Mouse (Mus musculus) forebrain, embryonic 12.5 days (tissue): Measurements from ENCODE around the gene Hdac9. TPM values are rescaled to one million over a fixed set of nuclear protein-coding genes. Genes with fewer than 3 reads are reported as not detected.

Source experiments
- ATAC-seq: fragments of 200-750 bp; cut with Nextera tagmentation; 2 replicates; pipeline ENCODE4 v1.8.0; 2017; ENCODE audit warnings: moderate TSS enrichment; ENCODE audit not compliant: low FRiP score
- H3K27ac ChIP-seq: fragments of 300-500 bp; sonication (generic); 2 replicates; pipeline ENCODE4 v1.5.1; 2016; ENCODE audit warnings: mild to moderate bottlenecking
- H3K27me3 ChIP-seq: fragments of 300-500 bp; sonication (generic); 2 replicates; pipeline ENCODE4 v1.6.1; 2016; ENCODE audit warnings: mild to moderate bottlenecking
- H3K36me3 ChIP-seq: fragments of 300-500 bp; sonication (generic); replicated peaks from 2 replicates; pipeline ENCODE4 v1.6.1; 2016; ENCODE audit warnings: mild to moderate bottlenecking
- H3K4me1 ChIP-seq: fragments of 300-500 bp; sonication (generic); 2 replicates; pipeline ENCODE4 v1.6.1; 2016
- H3K4me2 ChIP-seq: fragments of 300-500 bp; sonication (generic); 2 replicates; pipeline ENCODE4 v1.6.1; 2016; ENCODE audit warnings: mild to moderate bottlenecking, moderate library complexity
- H3K4me3 ChIP-seq: fragments of 300-500 bp; sonication (generic); replicated peaks from 2 replicates; pipeline ENCODE4 v1.5.1; 2016; ENCODE audit warnings: mild to moderate bottlenecking
- H3K9ac ChIP-seq: fragments of 300-500 bp; sonication (generic); 2 replicates; pipeline ENCODE4 v1.6.1; 2016; ENCODE audit warnings: mild to moderate bottlenecking
- H3K9me3 ChIP-seq: fragments of 300-500 bp; sonication (generic); 2 replicates; pipeline ENCODE4 v1.6.1; 2016
- WGBS: fragments of 180-500 bp; shearing (Covaris S2); methylation state at CpG from one replicate; pipeline ENCODE4 v1.1.7; 2016; 5-methylcytosine and 5-hydroxymethylcytosine counted together
- polyA plus RNA-seq: library from polyadenylated mRNA; unstranded; fragments of >200 nt; fragmentation: Nextera tagmentation; extraction: Ambion mirVana; gene quantifications from 2 replicates; pipeline ENCODE4 v1.2.1, GENCODE M21; 2016

The Hdac9 gene
- polyA plus RNA-seq, 1 experiment from 2014 or later: 11.5 TPM

- H3K9me3 ChIP-seq: no peaks in the 10 kb centered on the region
- no peak for ATAC-seq
- H3K36me3 ChIP-seq: no peaks in the 10 kb centered on the region
- no peaks in the 10 kb centered on the region for H3K4me1 ChIP-seq
- H3K4me3 ChIP-seq: no peak overlapping the region
- no peaks in the 10 kb centered on the region for H3K27me3 ChIP-seq
- no peak overlapping the region for H3K4me2 ChIP-seq
- WGBS: 81% methylated on average over 3 of the region's 3 CpGs
- no peak overlapping the region for H3K27ac ChIP-seq
- no peak overlapping the region for H3K9ac ChIP-seq
These were observed 298.6 kb downstream of the Hdac9 start for GRCm38 (mm10) chr12:34618321-34618720.

- Histone ChIP-seq H3K27ac (no peak overlapping the region), H3K9me3 (no peaks in the 10 kb centered on the region), H3K27me3 (no peaks in the 10 kb centered on the region), H3K4me3 (no peak overlapping the region), H3K4me1 (no peaks in the 10 kb centered on the region), H3K36me3 (no peaks in the 10 kb centered on the region), H3K9ac (no peak overlapping the region), H3K4me2 (no peak overlapping the region)
- WGBS: 77% methylated on average over 10 of the region's 10 CpGs
- no peak for ATAC-seq
These were observed 299.1 kb downstream of the Hdac9 start for GRCm38 (mm10) chr12:34617836-34618235.

- H3K9me3 ChIP-seq: no peaks in the 10 kb centered on the region
- no peak overlapping the region for H3K27ac ChIP-seq
- H3K36me3 ChIP-seq: no peaks in the 10 kb centered on the region
- no peak overlapping the region for H3K4me2 ChIP-seq
- H3K27me3 ChIP-seq: no peaks in the 10 kb centered on the region
- 81% methylated on average over 5 of the region's 5 CpGs for WGBS
- no peak overlapping the region for H3K4me3 ChIP-seq
- no peaks in the 10 kb centered on the region for H3K4me1 ChIP-seq
- H3K9ac ChIP-seq: no peak overlapping the region
- ATAC-seq: no peak
These were observed 302.1 kb downstream of the Hdac9 start for GRCm38 (mm10) chr12:34614796-34615195.

- no peak for ATAC-seq
- Histone ChIP-seq H3K9me3 (no peaks in the 10 kb centered on the region), H3K36me3 (no peaks in the 10 kb centered on the region), H3K4me2 (no peak overlapping the region), H3K9ac (no peak overlapping the region), H3K27ac (no peak overlapping the region), H3K27me3 (no peaks in the 10 kb centered on the region), H3K4me3 (no peak overlapping the region), H3K4me1 (no peaks in the 10 kb centered on the region)
- 90% methylated on average over 3 of the region's 3 CpGs for WGBS
These were observed 304.4 kb downstream of the Hdac9 start for GRCm38 (mm10) chr12:34612511-34612910.

- Histone ChIP-seq H3K4me2 (no peak overlapping the region), H3K4me1 (no peaks in the 10 kb centered on the region), H3K27ac (no peak overlapping the region), H3K27me3 (no peaks in the 10 kb centered on the region), H3K36me3 (no peaks in the 10 kb centered on the region), H3K4me3 (no peak overlapping the region), H3K9ac (no peak overlapping the region), H3K9me3 (no peaks in the 10 kb centered on the region)
- WGBS: 91% methylated on average over 4 of the region's 4 CpGs
- no peak for ATAC-seq
These were observed 312.4 kb downstream of the Hdac9 start for GRCm38 (mm10) chr12:34604521-34604920.

- Histone ChIP-seq H3K27me3 (no peaks in the 10 kb centered on the region), H3K4me2 (no peak overlapping the region), H3K9ac (no peak overlapping the region), H3K9me3 (no peaks in the 10 kb centered on the region), H3K36me3 (no peaks in the 10 kb centered on the region), H3K27ac (no peak overlapping the region), H3K4me1 (no peaks in the 10 kb centered on the region), H3K4me3 (no peak overlapping the region)
- WGBS: 91% methylated on average over 10 of the region's 10 CpGs
- ATAC-seq: no peak
These were observed 322.6 kb downstream of the Hdac9 start for GRCm38 (mm10) chr12:34594167-34594793.

GRCm38 (mm10) chr12:34587171-34587570, 329.7 kb downstream of the Hdac9 start:
- Histone ChIP-seq H3K9ac (no peak overlapping the region), H3K27ac (no peak overlapping the region), H3K27me3 (no peaks in the 10 kb centered on the region), H3K9me3 (no peaks in the 10 kb centered on the region), H3K4me1 (peaks cover 5% of the 10 kb centered on the region), H3K4me2 (no peak overlapping the region), H3K4me3 (no peak overlapping the region), H3K36me3 (no peaks in the 10 kb centered on the region)
- ATAC-seq: no peak
- 28% methylated on average over 4 of the region's 4 CpGs for WGBS

GRCm38 (mm10) chr12:34582522-34582921, 334.4 kb downstream of the Hdac9 start:
- no peaks in the 10 kb centered on the region for H3K9me3 ChIP-seq
- no peak overlapping the region for H3K27ac ChIP-seq
- no peak overlapping the region for H3K4me3 ChIP-seq
- H3K27me3 ChIP-seq: no peaks in the 10 kb centered on the region
- no peak overlapping the region for H3K4me2 ChIP-seq
- no peaks in the 10 kb centered on the region for H3K36me3 ChIP-seq
- H3K9ac ChIP-seq: no peak overlapping the region
- WGBS: 75% methylated on average over 4 of the region's 4 CpGs
- H3K4me1 ChIP-seq: peaks cover 5% of the 10 kb centered on the region
- ATAC-seq: no peak

- Histone ChIP-seq H3K27ac (no peak overlapping the region), H3K27me3 (no peaks in the 10 kb centered on the region), H3K9ac (no peak overlapping the region), H3K36me3 (no peaks in the 10 kb centered on the region), H3K4me2 (no peak overlapping the region), H3K4me1 (no peaks in the 10 kb centered on the region), H3K4me3 (no peak overlapping the region), H3K9me3 (no peaks in the 10 kb centered on the region)
- WGBS: 90% methylated on average over 1 of the region's 1 CpGs
- ATAC-seq: no peak
These were observed 337.7 kb downstream of the Hdac9 start for GRCm38 (mm10) chr12:34579220-34579619.

- no peak overlapping the region for H3K4me3 ChIP-seq
- H3K4me1 ChIP-seq: no peaks in the 10 kb centered on the region
- no peaks in the 10 kb centered on the region for H3K36me3 ChIP-seq
- no peak for ATAC-seq
- H3K9me3 ChIP-seq: no peaks in the 10 kb centered on the region
- no peaks in the 10 kb centered on the region for H3K27me3 ChIP-seq
- H3K4me2 ChIP-seq: no peak overlapping the region
- 91% methylated on average over 1 of the region's 1 CpGs for WGBS
- no peak overlapping the region for H3K27ac ChIP-seq
- no peak overlapping the region for H3K9ac ChIP-seq
These were observed 345.8 kb downstream of the Hdac9 start for GRCm38 (mm10) chr12:34571069-34571468.

GRCm38 (mm10) chr12:34569472-34569871, 347.4 kb downstream of the Hdac9 start:
- 91% methylated on average over 3 of the region's 3 CpGs for WGBS
- H3K9me3 ChIP-seq: no peaks in the 10 kb centered on the region
- H3K4me2 ChIP-seq: no peak overlapping the region
- H3K27me3 ChIP-seq: no peaks in the 10 kb centered on the region
- no peak overlapping the region for H3K9ac ChIP-seq
- H3K4me1 ChIP-seq: no peaks in the 10 kb centered on the region
- H3K36me3 ChIP-seq: no peaks in the 10 kb centered on the region
- H3K4me3 ChIP-seq: no peak overlapping the region
- H3K27ac ChIP-seq: no peak overlapping the region
- no peak for ATAC-seq

GRCm38 (mm10) chr12:34569052-34569451, 347.8 kb downstream of the Hdac9 start:
- no peaks in the 10 kb centered on the region for H3K36me3 ChIP-seq
- no peak overlapping the region for H3K4me3 ChIP-seq
- H3K4me2 ChIP-seq: no peak overlapping the region
- H3K9me3 ChIP-seq: no peaks in the 10 kb centered on the region
- no peaks in the 10 kb centered on the region for H3K27me3 ChIP-seq
- ATAC-seq: no peak
- WGBS: 74% methylated on average over 3 of the region's 3 CpGs
- no peaks in the 10 kb centered on the region for H3K4me1 ChIP-seq
- H3K27ac ChIP-seq: no peak overlapping the region
- no peak overlapping the region for H3K9ac ChIP-seq

- Histone ChIP-seq H3K27ac (no peak overlapping the region), H3K4me3 (no peak overlapping the region), H3K4me2 (no peak overlapping the region), H3K27me3 (no peaks in the 10 kb centered on the region), H3K4me1 (no peaks in the 10 kb centered on the region), H3K9ac (no peak overlapping the region), H3K36me3 (no peaks in the 10 kb centered on the region), H3K9me3 (no peaks in the 10 kb centered on the region)
- no peak for ATAC-seq
- WGBS: 82% methylated on average over 2 of the region's 2 CpGs
These were observed 354.6 kb downstream of the Hdac9 start for GRCm38 (mm10) chr12:34562331-34562730.
